15 mouse cellular contexts compared by ENCODE assay signal in genomic region chr6:135336376-135336775, GRCm38 (mm10). TPM values are rescaled to one million over a fixed set of nuclear protein-coding genes. Genes with fewer than 3 reads are reported as not detected.
"Had no signal": no experiment of that assay in that cellular context is flagged by ENCODE, and none has a peak within 500 bp of the region (broad histone marks: within the 10 kb centered on the region; RNA-seq: fewer than 3 reads in every experiment).

No protein-coding gene starts in this region.

- DNase-seq: kidney, postnatal 25 days; layer of hippocampus, adult 9-11 months; liver; lung, adult 18-20 months; lung, postnatal 10 days; lung, postnatal 36 days; right cerebral cortex, adult 18-20 months; right cerebral cortex, postnatal 14 days; right cerebral cortex, postnatal 4 days; spleen, adult 18-20 months; thymus, adult 18-20 months; thymus, postnatal 36 days had no signal

RNA-seq across cellular contexts. Expression of gene Pbp2, which starts 26.2 kb away (rescaled TPM):
- total RNA-seq: layer of hippocampus, postnatal 25 days; left cerebral cortex, adult 18-20 months; monocyte, adult 5-6 weeks had no signal
